Mouse (Mus musculus) cerebellum, adult 2 months (tissue): ENCODE results near the gene Derl2.

Source experiments
- CTCF ChIP-seq: fragments of 200-500 bp; IDR thresholded peaks from 2 replicates; pipeline ENCODE4 v1.5.1; 2011; ENCODE audit warnings: low read depth, mild to moderate bottlenecking, control low read depth, low read length, moderate library complexity, borderline replicate concordance; ENCODE audit not compliant: insufficient read depth
- POLR2A ChIP-seq: fragments of 200-500 bp; IDR thresholded peaks from 2 replicates; pipeline ENCODE4 v1.6.1; 2011; ENCODE audit warnings: low read length, control low read depth, borderline replicate concordance; ENCODE audit not compliant: insufficient read depth

DNA sequence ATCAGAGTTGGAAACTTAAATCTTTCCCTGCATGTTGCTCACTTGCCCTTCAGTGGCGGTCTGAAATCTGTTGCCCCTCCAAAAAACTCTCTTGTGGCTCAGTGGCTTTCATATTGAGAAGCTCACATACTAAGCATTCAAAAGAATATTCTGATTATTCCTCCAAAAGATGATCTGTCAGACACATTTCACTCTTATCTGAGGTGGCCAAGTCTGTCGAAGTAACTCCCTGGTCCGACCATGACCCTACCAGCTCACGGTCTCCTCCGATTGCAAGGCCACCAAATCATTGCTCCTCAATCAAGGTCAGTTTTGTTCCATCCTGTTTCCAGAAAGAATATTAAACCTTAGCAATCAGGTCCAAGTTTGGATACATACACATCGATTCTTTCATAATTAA lies 12.6 kb downstream of the Derl2 start:
- TF ChIP-seq CTCF (no peak), POLR2A (no peak)
